Mouse (Mus musculus): Measurements from ENCODE around the gene Bcor. TPM values are rescaled to one million over a fixed set of nuclear protein-coding genes. Genes with fewer than 3 reads are reported as not detected.

Bcor gene
- polyA plus RNA-seq, 1 experiment from 2014 or later, result 14.2 TPM

DNA sequence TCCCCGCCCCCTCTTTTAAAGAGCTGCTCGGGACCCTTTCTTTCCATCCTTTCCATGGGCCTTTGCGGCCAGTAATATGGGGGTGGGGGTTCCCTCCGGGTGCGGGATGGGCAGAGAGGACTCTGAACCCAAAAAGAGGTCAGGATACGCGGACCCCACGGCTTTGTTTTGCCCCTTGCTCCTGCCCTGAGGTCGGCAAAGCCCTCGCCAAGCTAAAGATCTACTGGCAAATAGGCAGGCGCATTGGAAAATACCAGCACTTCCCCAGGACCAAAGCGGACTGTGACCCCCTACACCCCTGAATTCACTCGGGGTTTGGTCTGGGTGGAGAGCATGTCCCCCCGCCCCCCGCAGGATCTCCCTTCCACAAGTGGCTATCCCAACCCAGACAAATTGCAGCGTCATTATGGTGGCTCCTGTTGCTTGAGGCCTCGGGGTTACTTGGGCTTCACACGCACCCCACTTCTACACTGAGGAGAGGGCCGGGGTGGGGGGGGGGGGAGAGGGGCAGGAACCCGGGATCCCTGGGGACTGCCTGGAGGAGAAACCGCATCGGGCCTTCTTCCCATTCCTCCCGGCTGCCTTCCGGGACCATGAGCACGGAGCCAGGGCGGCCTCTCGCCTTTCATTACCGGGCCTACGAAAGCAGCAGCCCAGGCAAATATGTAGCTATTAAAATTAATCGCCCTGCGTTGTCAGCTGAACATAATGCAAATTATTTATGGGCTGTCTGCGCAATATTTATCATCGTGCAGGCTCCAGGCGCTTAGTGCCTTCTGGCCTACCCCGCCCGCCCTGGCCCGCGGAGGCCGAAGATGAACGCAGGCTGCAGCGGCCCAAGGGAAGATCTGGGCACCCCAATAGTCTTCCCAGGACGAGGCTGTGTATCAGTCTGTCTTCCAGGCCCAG, 7.9 kb downstream of the Bcor start:
- DNase-seq (ENCODE audit: low spot score), result no peak

DNA sequence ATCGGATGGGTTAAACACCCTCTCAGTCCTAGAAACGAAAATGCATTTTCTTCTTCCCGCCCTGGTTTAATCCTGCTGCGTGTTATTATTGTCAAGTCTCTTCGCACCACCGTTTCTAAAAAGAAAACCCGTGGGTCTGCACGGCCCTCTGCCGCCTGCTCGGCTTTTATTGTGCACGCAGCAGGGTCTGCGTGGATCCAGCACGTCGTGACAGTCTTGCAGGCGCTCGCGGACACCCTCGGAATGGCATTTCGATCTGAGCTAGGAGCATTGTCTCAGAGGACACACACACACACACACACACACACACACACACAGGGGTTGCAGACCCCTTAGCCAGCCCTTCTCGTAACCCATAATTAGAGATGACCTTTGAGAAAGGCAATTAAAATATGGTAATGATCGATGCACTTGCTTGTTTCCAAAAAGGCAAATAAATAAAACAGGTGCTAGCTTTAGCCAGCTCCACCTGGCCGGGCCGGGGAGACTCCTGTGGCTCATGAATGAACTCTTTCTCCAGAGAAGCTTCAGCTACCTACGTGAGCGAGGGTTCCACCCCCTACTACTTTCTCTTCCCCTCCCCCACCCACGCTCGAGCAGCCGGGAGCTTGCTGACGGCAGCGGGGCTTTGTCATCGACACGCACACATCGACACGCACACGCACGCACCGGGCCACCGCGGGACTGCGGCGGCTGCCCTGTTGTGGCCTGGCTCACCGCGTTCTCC, 8.7 kb downstream of the Bcor start:
- peak; percentile 69 for DNase-seq (ENCODE audit: low spot score)

DNA sequence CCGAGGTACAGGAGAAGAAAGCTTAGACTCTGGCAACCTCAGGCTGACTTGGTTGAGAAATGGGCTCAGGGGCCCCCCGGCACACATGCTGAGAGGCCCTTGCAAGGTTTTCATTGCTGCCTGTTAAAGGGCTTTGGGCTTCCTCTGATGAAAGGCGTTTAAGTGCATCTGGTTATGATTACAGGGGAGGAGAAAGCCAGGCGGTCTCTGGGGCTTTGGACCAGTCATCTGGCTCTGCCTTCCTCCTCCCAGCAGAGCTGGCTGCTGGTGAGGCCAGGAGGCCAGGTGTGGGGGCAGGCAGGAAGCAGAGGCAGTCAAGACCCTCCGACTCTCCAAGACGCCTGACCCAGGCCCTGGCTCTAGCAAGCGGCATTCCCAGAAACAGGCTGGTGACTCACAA, 9.7 kb downstream of the Bcor start:
- no peak for DNase-seq (ENCODE audit: low spot score)

DNA sequence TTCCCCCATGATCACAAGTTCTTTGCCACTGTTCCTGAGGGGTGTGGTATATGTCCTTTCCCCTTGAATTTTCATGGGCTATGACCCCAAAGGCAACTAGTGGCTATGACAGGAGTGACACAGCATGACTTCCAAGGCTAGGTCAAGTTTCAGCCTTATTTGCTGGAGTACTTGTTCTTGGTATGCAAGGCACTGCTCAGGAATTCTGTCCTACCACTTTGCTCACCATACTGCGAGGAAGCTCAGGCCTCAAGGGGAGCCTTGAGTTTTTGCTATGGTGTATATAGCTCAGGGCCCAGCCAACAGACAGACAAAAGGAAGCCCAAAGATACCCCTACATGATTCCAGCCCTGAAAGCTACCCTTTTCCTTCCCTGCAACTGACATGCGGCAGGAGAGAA, 13.9 kb downstream of the Bcor start:
- no peak for DNase-seq (ENCODE audit: low spot score)

DNA sequence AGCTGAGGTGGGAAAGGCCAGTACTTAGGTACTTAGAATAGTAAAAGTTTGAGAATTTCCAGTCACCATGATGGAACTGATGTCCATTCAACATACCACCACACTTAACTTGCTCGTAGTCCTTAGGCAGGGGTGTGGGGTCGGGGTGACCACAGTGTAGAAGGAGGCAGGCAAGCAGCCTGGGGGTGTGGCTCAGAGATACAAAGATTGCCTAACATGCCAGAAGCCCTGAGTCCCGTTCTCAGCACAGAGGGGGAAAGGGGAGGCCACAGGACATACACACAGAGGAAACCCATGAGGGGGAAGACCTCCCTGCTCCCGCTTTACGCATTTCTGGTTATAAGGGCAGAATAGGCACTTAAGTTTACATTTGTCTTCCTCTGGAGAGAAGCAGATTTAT, 17.3 kb downstream of the Bcor start:
- DNase-seq (ENCODE audit: low spot score), result no peak

DNA sequence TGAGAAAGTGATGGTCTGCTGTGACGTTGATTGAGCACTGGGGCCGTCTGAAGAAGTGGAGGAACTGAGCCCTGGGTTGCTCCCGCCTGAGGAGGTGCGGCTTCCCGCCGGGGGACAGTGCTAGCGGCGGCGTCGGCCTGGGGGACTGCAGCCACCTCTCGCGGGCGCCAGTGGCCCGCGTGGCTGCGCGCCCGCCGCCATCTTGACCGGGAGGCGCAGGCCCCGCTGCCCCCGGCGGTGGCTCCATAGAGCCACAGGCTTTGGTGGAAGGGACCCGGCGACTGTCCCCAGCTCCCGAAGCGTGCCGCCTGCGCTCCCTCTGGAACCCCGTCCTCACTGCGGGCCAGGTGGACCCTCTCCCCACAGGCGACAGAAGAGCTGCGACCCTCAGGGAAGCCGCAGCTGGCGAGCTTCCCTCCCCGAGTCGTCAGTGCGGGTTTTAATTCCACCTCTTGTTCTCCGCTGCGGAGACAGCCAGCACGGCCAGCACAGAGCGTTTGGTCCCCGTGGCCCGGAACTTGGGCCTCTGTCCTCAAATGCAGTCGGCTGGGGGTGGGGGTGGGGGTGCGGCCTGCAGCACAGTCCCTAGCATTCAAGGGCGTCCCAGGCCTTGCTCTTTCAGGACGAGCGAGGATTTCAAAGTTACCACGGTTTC, 19.9 kb downstream of the Bcor start:
- no peak for DNase-seq (ENCODE audit: low spot score)

DNA sequence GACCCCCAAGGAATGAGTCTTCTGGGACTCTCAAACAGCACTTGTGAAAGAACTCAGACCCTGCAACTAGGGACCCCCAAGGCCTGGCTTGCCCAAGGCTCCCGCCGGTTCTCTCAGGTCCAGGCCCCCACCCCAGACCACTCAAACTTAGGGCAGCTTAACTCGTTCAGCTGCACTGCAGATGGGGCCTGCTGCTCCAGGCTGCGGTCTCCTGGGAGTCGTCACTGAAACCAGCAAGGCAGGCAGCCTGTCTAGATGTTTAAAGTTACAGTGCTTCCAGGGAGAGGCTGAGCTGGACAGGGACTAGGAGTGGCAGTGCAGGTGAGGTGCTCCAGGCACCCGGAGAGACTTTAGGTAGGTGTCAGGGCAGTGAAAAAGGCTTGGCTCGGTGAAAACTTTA, 21.9 kb downstream of the Bcor start:
- no peak for DNase-seq (ENCODE audit: low spot score)

DNA sequence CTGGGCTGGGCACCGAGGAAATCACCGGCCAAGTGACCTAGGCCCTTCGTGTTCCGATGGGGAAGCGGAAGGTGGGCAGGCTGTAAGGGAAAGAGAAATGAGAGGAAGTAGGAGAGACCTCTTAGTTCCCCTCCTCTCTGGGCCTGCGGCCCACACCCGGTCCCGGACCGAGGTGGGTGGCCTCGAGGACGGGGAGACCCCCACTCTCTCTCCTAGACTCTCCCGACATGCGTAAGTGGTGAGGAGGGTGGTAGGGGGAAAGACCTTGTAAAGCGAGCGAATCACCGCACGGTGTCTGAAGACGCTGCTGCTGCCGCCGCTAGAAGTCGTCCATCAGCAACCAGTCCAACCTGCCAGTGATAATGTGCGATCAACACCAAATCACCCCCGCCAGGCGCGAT, 23.0 kb downstream of the Bcor start:
- DNase-seq (ENCODE audit: low spot score), result peak; percentile 40

DNA sequence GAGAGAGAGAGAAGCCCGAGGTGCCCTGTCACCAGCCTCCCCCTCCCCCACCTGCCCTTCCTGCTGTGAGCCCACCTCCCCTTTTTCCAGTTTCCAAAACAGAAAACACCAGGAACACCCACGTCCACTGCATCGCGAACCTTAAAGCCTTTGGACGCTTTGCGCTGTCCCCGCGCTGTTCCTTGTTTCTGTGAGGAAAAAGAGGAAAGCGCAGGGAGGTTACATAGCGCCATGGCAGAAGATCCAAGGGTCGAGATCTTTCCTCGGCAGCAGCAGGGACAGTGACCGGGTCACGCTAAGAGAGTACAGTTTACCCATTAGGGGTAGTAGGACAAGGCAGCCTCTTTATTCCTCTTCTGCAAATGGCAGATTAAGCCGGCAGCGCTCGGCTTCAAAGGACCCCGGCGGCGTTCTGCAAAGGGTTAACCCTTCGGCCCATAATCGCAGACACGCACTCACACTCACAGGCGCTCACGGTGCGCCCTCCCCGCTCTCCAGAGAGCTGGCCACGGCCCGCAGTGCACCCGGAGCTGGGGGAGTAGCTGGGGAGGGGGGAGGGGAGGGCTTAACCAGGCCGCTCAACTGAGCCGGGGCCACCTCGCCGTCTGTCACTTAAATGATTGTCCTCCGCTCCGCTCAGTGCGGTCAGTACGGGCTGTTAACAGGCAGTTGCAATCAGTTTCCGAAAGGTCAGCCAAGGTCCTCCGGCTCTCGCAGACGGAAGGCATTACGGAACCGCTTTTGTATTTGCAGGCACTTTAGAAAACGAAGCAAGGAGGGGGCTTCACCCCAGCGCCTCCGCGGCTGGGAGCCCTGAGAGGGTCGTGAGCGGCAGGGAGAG, 23.7 kb downstream of the Bcor start:
- DNase-seq (ENCODE audit: low spot score), result peak; percentile 42

DNA sequence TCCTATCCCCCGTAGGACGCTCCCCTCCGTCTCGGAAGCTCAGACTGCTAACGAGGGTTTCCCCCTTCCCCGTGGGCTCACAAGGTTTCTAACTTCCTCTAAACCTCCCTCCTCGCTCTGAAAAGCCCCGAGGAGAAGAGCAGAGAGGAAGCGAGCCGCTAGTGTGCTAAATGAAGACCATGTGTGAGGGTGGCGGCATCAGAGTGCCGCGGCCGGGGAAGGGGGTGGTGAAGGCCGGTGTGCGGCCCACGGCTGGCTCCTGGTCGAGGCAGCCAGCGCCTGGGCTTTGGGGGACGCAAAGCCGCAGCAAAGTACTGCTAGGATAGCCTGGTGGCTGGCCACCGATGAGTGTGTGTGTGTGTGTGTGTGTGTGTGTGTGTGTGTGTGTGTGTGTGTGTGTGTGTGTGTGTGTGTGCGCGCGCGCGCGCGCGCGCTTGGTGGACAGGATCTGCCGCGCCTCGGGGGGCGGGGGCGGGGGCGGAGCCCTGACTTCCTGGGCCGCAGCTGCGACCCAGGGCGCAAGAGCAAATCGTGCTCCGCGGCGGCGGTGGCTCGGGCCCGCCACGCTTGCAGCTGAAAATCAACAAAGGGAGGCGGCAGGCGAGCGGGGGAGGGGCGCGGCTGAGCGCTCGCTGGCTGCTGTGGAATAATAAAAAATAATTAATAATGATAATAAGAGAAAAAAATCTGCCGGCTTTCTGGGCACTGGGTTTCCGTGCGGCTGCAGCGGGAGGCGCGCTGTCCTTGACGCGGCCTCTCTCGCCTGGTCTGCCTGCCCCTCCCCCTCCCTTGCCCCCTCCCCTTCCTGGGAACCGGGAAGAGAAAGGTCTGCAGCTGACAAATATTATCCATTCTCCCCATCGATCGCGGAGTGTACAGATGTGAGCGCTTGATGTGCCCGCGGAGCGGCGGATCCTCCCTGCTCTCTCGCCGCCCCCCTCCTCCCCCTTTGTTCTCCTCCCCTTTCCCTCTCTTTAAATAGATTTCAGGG, 24.7 kb downstream of the Bcor start:
- peak; percentile 78 for DNase-seq (ENCODE audit: low spot score)

DNA sequence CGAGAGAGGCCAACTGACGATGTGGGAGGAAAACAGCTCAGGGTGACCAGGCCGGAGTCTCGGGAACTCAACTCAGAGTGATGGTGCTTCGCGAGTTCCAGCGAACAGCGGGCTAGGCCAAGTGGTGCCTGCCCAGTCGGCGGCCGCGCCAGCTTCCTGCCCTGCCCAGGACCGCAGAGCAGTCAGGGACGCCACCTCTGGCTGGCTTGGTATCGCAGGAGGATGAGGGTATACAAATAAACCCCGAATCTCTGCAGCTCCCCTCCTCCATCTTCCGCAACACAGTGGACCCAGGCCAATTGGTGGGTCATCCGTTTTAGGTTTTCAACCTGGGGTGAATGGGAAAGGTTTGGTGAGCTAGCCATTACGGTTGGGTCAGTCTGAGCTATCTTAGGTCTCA, 25.6 kb downstream of the Bcor start:
- DNase-seq (ENCODE audit: low spot score), result peak; percentile 71

DNA sequence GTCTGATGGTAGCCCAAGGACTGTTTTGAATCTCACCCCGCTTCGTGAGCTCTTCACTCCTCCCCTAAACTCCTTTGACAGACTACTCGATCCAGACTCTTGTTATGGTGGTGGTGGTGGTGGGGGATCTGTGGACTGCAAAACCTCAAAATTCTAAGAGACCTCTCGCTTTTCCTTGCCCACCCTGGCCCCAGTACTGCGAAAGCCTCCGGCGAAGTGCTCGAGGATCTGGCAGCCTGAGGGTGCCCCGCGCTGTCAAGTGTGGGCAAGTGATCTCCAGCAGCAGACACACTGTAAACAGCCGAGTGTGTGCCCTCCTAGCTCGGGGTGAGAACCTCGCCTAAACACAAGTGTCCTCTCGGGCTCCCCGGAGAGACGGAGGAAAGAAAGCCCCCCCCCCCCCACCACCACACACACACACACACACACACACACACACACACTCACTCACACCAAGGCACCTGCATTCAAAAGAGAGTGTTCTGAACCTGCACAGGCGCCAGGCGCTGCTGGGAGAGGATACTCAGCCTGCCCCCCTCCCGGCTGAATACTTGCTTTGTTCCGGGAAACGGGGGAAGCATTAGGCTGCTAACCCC, 26.2 kb downstream of the Bcor start:
- DNase-seq (ENCODE audit: low spot score), result peak; percentile 45

DNA sequence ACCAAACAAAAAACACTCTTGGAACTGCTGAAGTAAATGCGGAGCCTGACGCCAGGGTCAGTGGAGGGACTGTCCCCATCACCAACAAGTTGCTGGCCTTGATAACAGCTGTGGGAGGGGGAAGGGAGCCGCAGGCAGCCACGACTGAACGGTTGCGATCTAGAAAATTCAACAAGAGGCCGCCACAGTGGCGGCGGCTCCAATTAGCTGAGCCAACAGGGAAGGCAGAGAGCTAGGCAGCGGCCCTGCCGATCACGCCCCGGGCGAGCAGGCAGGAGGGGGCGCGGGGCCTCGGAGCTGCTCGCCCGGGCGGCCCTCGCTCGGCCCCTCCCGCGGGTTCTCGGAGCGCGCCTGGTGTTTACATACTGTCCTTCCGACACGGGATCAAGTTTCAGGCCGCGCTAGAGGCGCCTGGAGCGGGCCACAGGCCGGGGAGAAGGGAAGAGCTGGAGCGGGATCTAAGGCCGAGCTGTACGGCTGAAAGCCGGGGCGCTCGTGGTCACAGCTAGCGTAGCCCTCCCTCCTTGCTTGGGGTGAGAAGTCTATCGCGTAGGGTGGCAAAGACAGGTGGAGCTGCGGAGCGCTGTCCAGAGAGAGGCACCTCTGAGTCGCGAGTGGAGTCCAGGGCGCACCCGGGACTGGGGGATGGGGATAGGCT, 26.8 kb downstream of the Bcor start:
- DNase-seq (ENCODE audit: low spot score), result peak; percentile 34

DNA sequence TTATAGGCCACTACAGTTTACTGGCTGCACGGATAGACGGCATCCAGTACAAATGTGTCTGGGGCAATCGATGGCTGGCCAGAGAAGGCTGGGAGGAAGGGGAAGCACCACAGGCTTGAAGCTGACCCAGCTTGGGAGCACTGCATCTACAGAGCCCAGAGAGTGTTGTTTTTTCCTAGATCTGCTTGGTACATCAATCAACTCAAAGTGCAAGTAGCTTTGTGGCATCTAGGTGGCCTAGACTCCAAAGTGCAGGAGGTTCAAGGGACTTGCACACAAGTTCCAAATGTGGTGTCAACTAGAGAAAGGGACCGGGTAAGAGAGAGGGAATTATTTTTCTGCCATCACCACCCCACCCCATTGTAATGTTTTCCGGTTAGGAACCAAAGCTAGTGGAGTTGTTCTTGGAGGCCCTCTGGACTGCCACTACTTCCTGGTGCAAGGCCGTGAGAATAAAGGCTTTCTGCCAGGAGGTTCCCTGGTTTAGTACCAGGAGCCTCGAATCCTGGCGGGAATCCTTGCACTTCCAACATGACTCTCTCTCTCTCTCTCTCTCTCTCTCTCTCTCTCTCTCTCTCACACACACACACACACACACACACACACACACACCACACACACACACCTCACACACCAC, 27.5 kb downstream of the Bcor start:
- DNase-seq (ENCODE audit: low spot score), result no peak

DNA sequence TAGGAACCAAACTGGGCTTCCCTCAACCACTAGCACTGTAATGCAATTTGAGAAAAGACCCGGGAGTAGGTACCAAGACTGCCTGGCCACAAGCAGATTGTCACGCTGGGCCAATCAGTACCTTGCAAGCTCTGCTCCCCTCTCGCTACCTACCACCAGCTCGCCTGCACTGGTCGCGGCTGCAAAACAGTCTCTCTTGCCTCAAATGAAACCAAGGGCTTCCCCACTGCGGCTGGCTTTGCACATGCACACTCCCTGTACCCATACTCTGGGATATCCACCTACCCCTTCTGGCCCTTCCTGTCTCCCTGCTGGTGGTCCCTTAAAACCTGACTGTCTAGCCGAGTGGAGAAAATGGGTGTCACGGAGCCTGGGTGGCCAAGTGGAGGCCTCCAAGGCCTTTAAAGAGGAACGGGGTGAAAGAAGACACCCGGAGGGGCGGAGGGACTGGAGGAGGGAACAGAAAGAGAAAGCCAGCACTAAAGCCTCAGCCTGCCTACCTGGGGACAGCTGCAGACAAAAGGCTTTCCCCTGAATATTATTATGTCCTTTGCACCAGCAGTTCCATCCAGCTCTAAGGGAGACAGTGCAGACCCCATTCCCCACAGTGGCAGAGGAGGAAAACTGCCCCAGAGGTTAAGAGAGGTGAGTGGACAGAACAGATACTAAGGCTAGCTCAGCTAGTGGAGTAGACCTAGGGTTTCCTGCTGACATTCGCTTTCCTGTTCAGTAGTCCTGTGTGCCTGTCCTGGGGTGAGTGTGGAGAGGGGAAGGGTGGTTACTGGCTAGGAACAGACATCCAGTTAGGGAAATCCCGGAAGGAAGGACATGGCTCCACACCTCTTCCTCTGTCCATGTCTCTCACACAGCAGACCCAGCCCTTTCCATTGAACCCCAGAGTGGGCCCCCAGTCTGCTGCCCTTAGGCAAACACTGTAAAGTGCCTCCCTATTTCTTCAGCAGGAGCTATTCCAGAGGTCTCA, 30.0 kb downstream of the Bcor start:
- DNase-seq (ENCODE audit: low spot score), result no peak

DNA sequence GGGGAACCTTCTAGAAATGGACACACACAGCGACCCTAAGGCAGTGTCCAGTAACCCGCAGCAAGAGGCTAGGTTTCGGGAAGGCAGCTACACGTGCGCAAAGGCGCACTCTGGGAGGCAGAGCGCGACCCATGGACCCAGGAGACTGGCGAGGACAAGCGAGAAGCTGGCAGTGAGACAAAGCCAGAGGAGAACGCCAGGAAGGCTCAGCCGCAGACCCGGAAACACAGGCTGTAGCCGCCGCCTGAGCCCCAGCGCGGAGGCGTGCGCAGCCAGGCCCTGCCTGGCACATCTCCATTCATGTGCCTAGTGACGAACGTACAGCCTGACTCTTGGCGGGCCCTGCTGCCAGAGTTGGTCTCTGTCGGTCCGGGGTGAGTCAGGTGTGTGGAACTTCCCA, 30.9 kb downstream of the Bcor start:
- DNase-seq (ENCODE audit: low spot score), result peak; percentile 70

Data from thymus, postnatal 0 days (tissue).